Mouse (Mus musculus): ENCODE results near the gene Ampd2.

- no peak for TF ChIP-seq ZNF384 (IDR thresholded peaks at IDR 0.05; ENCODE audit: low read depth, low read length)
- TF ChIP-seq MAFK (IDR thresholded peaks at IDR 0.05; ENCODE audit: insufficient read depth, low read depth, low read length) = no peak
- TF ChIP-seq CHD2 (IDR thresholded peaks at IDR 0.05; ENCODE audit: low read depth, low read length) = no peak
- TF ChIP-seq ZC3H11A (IDR thresholded peaks at IDR 0.05; ENCODE audit: borderline replicate concordance, low read depth, low read length) = no peak
- TF ChIP-seq HCFC1 (IDR thresholded peaks at IDR 0.05; ENCODE audit: borderline replicate concordance, insufficient read depth, low read length) = no peak
Measured at GRCm38 (mm10) chr3:108072983-108073569, 13.4 kb downstream of the Ampd2 start.

Measured in ES-E14 (cell line).